Mouse (Mus musculus) lung, postnatal 10 days (tissue): ENCODE data around the gene Cyp4a10.
"Not testable (repeated sequence)": the region's sequence is repeated elsewhere in the genome, so short reads cannot be mapped to it uniquely, and the experiment has no call there.

ENCODE experiments used
- DNase-seq: peaks from one replicate; pipeline ENCODE4 v3.0.0; 2021

The Cyp4a10 gene

DNA sequence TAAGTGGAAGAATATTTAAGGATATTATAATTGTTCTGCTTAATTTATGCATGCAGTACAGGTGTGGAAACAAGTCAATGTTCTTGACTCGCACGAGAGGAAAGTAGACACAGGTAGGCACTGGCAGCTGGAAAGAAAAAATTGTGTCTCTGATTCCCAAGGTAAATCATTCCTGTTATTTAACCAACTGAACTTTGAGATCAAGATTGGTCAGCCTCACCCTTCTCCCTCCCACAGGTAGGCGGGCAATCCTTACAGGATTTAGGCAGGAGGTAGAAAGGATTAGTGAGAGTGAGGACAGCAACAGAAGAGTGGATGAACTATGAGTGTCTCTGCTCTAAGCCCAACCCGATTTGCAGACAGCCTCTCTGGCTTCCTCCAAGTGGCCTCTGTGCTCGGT is at the start of gene Cyp4a10:
Cyp4a10 (plus strand) TSS at position 265 of the 400 bp plus-strand sequence.
- not testable (repeated sequence) for DNase-seq

DNA sequence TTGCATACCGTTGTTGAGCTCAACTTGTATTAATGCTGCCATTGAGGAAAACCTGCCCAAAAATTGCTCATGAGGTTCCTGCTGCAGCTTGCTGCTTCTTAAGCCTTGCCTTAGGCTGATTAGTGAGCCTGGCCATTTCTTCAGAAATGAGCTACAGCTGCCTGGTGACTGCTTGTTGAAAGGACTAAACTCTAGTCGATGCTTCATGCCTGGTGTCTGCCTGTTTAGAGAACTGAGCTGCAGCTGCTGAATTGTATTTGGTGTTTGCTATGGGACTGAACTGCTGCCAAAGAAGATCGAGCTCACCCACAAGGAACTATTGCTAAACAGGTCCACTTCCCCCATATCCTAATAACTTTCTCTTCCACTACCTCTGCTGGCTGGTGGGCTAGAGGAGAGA is 44.5 kb upstream of the Cyp4a10 start:
- DNase-seq: not testable (repeated sequence)

DNA sequence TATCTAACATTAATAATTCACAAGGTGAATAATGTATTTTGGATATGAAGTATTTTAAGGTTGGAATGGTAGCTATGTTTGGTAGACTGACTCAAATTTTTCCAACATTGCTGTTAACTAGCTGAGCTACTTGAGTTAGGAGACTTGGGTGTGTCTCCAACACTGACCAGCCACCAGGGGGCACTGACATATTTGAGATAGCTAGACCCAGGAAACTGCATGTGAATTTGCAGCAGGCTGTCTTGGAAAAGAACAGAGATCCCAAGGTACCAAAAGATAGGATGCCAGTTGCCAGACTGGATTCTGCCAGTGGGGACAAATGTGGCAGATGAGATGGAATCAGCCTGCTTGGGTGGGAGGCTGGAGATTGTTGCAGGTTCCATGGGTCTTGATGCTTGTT is 42.0 kb upstream of the Cyp4a10 start:
- DNase-seq: peak; percentile 53

DNA sequence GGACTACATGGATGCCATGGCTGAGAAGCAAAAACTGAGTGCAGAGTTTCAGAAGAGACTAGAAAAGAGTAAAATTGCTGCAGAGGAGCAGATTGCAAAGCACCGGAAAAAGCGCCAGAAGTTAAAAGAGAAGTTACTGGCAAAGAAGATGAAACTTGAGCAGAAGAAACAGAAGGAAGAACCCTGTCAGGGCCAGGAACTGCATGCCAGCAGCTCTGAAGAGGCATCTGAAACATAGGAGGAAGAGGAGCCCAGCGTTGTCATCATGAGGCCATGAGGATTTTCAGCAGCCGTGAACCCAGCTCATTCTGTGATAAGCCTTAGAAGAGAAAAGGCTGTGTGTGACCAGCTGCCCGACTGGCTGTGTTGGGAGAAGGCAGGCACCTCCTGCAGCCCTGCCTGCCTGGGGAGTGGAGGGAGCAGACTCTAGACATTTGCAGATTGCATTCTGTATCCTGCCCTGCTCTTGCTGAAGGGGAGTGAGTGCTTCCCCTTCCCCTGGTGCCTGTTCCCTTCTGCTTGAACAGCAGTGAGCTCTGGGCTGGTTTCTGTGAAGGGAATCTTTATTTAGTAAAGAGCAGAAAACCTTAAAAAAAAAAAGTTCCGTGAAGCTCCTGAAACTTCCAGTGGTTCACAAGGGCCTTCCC is 36.9 kb upstream of the Cyp4a10 start:
- no peak for DNase-seq

DNA sequence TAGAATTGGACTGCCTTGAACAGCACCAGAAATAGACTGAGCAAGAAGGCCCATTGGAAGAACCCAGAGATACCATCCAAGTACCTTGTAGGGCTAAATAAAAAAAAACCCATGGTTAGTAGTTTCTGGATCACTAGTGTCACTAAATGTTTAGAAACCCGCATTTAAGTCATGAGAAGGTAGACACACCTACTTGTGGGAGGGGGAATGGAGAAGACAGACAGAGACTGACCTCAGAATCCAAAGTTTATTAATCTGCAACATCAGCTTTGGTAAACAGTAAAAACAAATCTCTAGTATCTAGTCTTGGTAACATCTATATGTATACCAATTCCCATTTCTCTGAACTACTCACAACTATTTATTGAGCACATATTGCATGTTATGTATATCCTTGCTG is 22.1 kb upstream of the Cyp4a10 start, which contains the start of gene Cyp4a14:
Cyp4a14 (minus strand) TSS at position 142 of the 400 bp plus-strand sequence.
- DNase-seq: no peak

DNA sequence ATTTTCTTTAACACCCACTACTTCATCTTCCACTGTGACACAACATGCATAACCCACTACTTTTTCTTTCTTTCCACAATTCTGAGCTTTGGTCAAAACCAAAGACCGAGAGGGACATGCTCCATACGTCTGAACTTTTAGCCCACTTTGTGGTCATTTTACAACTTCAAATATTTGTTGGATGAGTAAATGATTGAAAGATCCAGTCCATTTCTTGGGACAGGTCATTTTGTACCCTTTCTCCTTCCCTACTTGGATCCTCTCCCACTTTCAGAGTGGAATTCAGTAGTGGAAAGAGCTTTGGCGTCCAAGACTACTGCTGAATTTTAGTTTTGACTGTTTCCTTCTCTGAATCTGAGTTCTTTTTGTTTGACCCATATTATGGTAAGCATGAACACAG is 20.6 kb upstream of the Cyp4a10 start:
- DNase-seq: no peak

DNA sequence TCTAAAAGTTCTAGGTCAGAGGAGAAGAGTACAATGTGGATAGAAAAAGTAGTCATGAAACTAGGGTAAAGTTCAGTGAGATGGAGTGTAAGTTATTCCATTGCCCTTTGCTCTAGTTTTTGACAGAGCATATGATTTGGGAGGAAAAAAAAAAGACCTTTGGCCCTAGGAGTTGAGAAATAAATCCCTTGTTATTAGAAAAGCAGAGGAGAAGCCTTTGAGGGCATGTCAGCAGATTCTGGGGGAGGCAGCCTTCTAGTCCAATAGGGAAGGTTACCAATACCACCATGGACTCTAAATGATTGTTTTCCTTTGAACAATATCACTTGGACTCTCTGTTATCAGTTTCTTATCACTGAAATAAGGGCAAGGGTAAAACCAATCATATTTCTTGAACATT is 4.1 kb upstream of the Cyp4a10 start:
- not testable (repeated sequence) for DNase-seq

DNA sequence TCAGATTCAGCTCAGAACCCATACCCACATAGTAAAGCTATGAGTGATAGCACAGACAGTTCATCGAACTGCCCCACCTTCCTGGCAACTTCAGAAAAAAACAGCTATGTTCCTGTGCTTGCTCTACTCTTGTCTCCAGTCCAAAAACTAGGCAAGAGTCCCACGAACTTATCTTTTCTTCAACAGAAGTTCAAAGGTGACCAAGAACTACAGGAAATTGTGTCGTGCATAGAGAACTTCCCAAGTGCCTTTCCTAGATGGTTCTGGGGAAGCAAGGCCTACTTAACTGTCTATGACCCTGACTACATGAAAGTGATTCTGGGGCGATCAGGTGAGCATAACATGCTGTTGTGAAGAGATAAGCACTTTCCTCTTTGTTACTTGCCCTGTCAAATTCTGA is 1.4 kb downstream of the Cyp4a10 start:
- no peak for DNase-seq

DNA sequence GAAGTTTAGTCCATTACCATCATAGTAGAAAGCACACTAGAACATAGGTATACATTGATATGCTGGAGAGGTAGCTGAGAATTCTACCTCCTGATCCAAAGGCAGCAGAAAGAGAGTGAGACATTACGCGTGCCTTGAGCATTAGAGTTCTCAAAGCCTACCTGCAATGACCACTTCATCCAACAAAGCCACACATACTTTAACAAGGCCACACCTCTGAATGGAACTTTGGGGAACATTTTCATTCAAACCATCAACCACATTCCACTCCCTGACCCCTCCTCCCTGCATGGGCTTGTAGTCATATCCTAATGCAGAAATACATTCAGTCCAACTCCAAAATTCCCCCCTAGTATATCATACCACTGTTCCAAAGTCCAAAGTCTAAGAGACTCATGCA is 3.7 kb downstream of the Cyp4a10 start:
- no peak for DNase-seq

DNA sequence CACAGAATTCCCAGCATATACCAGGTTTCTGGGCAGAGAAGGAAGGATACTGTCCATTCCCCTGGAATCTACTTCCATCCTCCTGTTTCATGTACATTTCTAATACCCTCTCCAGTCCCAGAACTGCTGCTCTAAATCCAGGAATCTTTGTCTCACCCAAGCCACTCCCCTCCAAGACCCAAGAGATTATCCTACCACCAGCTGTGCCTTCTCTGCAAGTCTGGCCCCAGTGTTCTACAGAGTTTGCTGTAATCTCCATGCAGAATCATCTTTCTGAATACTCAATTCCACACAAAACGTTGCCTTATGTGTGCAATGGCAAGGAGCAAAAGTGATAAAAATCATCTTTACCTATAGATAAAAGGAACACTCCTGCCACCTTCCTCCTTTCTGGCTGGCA is 27.0 kb downstream of the Cyp4a10 start:
- no peak for DNase-seq

DNA sequence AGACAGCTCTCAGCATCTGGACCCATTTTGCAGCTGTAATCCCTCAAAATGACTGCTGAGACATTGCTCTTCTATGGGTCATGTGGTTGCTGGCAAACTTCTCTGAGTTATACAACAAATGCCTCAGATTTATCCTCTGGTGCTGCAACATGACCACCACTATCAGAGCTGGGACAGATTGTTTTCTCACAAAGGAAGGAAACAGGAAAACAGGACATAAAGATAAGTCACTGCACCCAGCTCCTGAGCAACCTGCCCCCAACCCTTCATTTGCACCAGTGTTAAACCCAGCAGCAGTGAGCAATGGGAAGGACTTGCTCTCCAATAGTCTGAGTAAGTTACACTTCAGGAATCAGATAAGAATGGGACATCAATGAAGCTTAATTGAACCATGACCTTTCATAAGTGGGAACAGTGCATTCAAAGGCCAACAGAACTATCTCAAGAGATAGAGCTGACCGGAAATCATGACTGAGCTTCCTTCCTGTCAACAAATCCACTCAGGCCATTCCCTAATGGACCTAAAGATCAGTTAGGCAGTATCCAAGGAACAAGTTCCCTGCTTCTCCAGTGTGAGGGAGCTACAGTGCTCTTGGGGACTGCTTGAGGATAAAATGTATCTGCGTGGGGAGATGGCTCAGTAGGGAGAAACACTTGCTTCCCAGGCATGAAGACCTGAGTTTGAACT is 28.2 kb downstream of the Cyp4a10 start:
- DNase-seq: peak; percentile 21

DNA sequence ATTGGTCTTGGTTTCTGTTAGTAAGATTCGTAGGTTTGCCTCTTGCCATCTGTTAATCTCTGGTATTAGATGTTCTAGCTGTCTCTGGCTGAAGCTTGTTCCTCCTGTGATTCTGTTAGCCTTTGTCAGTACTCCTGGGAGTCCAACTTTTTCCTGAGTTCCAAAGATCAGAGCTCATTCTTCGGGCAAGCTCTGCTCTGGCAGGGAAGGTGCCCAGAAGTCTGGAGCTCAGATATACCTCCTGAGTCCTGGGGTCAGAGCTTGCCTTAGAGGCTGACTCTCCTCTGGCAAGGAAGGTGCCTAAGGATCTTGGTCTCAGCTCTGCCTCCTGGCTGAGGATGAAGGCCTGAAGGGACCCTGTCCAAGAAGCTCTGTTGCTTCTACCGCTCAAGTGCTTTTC is 34.7 kb downstream of the Cyp4a10 start:
- no peak for DNase-seq

DNA sequence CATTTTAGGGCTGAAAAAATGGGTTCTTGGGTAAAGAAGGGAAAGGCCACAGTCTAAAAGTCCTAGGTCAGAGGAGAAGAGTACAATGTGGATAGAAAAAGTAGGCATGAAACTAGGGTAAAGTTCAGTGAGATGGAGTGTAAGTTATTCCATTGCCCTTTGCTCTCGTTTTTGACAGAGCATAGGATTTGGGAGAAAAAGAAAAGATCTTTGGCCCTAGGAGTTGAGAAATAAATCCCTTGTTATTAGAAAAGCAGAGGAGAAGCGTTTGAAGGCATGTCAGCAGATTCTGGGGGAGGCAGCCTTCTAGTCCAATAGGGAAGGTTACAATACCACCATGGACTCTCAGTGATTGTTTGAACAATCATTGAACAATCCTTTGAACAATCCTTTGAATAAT is 37.4 kb downstream of the Cyp4a10 start:
- DNase-seq: no peak

DNA sequence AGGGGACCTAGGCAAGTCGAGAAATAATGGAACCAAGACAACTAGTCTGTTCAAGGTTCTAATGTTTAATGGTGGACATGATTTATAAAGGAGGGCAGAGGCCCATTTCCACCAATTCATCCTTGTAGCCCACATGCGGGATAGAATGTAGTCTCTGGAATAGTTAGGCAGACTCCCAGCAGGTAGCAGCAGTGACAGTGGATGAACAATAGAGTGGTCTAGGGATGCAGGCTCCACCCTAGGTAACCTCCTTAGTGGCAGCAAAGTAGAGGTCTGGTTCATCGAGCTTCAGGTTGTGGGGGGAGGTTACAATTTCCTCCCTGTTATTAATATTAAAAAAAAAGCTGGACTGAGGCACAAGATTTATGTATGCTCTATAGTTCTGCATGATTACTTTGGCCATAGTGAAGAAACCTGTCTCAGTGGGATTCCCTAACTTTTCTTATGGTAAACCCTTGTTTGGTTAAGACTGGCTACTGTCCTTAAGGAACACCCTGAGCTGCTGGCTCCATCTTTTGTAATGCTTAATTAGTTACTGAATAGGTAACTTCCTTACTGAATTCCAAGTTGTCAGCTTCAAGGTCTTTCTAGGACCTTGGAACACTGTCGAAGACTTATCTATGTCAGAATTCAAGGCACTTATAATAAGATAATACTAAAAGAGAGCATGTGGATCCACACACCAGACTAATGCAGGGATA is 39.9 kb downstream of the Cyp4a10 start:
- no peak for DNase-seq

DNA sequence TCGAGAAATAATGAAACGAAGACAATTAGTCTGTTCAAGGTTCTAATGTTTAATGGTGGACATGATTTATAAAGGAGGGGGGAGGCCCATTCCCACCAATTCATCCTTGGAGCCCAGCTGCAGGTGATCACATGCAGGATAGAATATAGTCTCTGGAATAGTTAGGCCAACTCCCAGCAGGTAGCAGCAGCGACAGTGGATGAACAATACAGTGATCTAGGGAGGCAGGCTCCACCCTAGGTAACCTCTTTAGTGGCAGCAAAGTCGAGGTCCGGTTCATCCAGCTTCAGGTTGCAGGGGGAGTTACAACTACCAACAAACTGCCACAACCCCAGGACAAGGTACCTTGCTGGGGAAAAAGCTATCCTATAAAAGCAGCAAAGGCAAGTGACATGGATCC is 43.2 kb downstream of the Cyp4a10 start:
- not testable (repeated sequence) for DNase-seq

DNA sequence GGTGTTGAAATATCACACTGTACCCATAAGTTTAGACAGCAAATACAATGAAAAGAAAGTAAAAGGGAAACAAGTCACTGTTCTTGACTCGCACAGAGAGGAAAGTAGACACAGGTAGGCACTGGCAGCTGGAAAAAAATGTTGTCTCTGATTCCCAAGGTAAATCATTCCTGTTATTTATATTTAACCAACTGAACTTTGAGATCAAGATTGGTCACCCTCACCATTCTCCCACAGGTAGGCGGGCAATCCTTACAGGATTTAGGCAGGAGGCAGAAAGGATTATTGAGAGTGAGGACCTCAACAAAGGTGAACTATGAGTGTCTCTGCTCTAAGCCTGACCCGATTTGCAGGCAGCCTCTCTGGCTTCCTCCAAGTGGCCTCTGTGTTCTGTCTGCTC is 45.3 kb downstream of the Cyp4a10 start, which contains the start of gene Cyp4a31:
Cyp4a31 (plus strand) TSS at position 249 of the 400 bp plus-strand sequence.
- no peak for DNase-seq

DNA sequence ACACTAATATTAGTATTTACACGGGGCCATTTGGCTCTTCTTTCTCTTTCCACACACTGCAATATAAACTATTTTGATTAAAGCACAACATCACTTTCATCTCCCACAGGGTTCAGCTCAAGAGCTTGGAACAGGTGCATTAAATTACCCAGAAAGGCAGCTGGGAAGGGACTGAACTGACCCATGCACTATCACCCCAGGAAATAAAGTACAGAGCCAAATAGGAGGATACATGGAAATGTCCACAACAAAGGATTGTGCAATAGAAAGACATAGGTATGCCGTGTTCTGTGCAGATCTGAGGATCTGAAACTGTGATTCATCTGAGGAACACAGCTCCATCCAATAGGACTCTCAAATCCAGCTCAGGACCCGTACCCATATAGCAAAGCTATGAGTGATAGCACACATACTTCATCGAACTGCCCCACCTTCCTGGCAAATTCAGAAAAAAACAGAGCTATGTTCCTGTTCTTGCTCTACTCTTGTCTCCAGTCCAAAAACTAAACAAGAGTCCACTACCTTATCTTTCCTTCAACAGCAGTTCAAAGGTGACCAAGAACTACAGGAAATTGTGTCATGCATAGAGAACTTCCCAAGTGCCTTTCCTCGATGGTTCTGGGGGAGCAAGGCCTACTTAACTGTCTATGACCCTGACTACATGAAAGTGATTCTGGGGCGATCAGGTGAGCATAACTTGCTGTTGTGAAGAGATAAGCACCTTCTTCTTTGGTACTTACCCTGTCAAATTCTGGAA is 46.6 kb downstream of the Cyp4a10 start:
- DNase-seq: not testable (repeated sequence)

DNA sequence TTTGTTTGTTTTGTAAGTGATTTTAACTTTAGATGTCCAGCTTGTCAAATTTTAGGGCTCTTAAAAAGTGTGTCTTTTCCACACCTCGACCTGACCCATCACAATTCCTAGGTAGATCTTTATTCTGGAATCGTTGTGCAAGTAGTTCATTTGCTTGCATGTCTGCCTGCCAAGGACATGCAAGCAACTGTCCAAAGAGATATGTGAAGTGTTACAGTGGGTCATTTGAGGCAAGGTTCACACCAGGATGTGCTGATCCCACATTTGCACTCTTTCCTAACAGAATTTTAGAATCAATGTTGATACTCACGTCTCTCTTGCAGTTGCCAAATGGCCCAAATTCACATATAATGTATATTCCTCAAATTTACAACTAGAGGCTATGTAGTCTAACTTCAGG is 57.2 kb downstream of the Cyp4a10 start:
- no peak for DNase-seq

DNA sequence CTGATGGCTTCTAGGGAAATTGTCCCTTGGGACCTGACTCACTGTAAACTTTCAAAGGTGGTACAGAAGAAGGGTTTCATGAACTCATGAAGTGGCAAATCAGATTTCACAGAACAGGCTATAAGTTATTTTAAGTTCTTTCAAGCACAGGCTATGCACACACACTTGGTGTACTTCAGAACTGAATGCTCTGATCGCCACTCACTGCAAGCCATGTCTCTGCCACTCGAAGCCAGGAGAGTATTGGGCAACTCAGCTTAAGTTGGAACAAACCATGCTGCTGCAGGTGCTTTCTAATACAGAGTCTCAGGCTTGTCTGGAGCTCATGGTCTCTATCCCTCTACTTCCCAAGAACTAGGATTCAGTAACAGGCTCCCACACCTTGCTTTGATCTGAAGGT is 57.7 kb downstream of the Cyp4a10 start:
- peak; percentile 26 for DNase-seq

DNA sequence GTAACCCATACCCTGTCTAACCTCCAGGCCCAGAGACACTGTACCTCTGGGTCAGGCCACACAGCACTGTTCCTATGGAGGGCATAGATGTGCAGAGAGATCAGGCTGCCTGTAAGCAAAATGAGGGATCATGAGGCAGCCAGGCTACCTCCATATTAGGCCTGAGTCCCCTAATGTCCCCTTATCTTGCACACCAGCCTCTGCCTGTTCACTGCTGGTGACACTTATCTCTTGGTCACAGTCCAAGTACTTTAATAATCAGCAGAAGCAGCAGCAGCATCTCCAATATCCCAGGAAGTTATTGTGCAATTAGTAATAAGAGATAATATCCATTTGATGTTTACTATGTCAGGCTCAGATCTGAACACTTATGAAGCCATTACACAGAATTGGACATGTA is 65.0 kb downstream of the Cyp4a10 start:
- DNase-seq: no peak
